Mouse (Mus musculus) bone marrow macrophage, adult 2 months (primary cell): ENCODE measurements around the gene Igf2r.

ENCODE experiments used
- CTCF ChIP-seq: IDR thresholded peaks from 2 replicates; pipeline ENCODE4 v1.5.1; 2012; ENCODE audit warnings: low read depth, mild to moderate bottlenecking, low read length, moderate library complexity
- POLR2A ChIP-seq: IDR thresholded peaks from 2 replicates; pipeline ENCODE4 v1.6.1; 2012; ENCODE audit warnings: mild to moderate bottlenecking, low read depth, low read length, borderline replicate concordance

GRCm38 (mm10) chr17:12737934-12738333, 31.5 kb downstream of the Igf2r start:
- TF ChIP-seq CTCF (no peak), POLR2A (no peak)
